Mouse (Mus musculus) lung, embryonic 16.5 days (tissue): Measurements from ENCODE around the gene Dyrk1b. TPM values are rescaled to one million over a fixed set of nuclear protein-coding genes. Genes with fewer than 3 reads are reported as not detected.

Experiments
- ATAC-seq: fragments of 200-750 bp; cut with Nextera tagmentation; 2 replicates; pipeline ENCODE4 v1.8.0; 2017; ENCODE audit warnings: low read depth, mild to moderate bottlenecking, moderate library complexity
- H3K27ac ChIP-seq: fragments of 300-500 bp; sonication (generic); 2 replicates; pipeline ENCODE4 v1.5.1; 2014; ENCODE audit warnings: mild to moderate bottlenecking, control low read depth, low read length
- H3K27me3 ChIP-seq: fragments of 300-500 bp; sonication (generic); 2 replicates; pipeline ENCODE4 v1.6.1; 2014; ENCODE audit warnings: low read depth, low read length, mixed read lengths; ENCODE audit not compliant: control insufficient read depth, insufficient read depth
- H3K36me3 ChIP-seq: fragments of 300-500 bp; sonication (generic); 2 replicates; pipeline ENCODE4 v1.6.1; 2014; ENCODE audit warnings: low read length; ENCODE audit not compliant: control insufficient read depth, insufficient read depth
- H3K4me1 ChIP-seq: fragments of 300-500 bp; sonication (generic); replicated peaks from 2 replicates; pipeline ENCODE4 v1.6.1; 2014; ENCODE audit warnings: low read length, mixed read lengths; ENCODE audit not compliant: control insufficient read depth, insufficient read depth
- H3K4me2 ChIP-seq: fragments of 300-500 bp; sonication (generic); 2 replicates; pipeline ENCODE4 v1.6.1; 2014; ENCODE audit warnings: low read depth, low read length, control low read depth
- H3K4me3 ChIP-seq: fragments of 300-500 bp; sonication (generic); 2 replicates; pipeline ENCODE4 v1.5.1; 2014; ENCODE audit warnings: mild to moderate bottlenecking, low read length, control low read depth
- H3K9ac ChIP-seq: fragments of 300-500 bp; sonication (generic); 2 replicates; pipeline ENCODE4 v1.6.1; 2014; ENCODE audit warnings: low read length, control low read depth
- H3K9me3 ChIP-seq: fragments of 300-500 bp; sonication (generic); 2 replicates; pipeline ENCODE4 v1.6.1; 2016; ENCODE audit warnings: low read length; ENCODE audit not compliant: control insufficient read depth
- WGBS: fragments of 180-500 bp; shearing (Covaris S2); extraction: QIAGEN DNeasy Blood & Tissue Kit; methylation state at CpG from one replicate; pipeline ENCODE4 v1.1.7; 2014; 5-methylcytosine and 5-hydroxymethylcytosine counted together
- polyA plus RNA-seq: library from polyadenylated mRNA; unstranded; fragments of >200 nt; fragmentation: Nextera tagmentation; extraction: Ambion mirVana; gene quantifications from 2 replicates; pipeline ENCODE4 v1.2.1, GENCODE M21; 2015

The Dyrk1b gene
- polyA plus RNA-seq, 1 experiment from 2014 or later, result 12.3 TPM

DNA sequence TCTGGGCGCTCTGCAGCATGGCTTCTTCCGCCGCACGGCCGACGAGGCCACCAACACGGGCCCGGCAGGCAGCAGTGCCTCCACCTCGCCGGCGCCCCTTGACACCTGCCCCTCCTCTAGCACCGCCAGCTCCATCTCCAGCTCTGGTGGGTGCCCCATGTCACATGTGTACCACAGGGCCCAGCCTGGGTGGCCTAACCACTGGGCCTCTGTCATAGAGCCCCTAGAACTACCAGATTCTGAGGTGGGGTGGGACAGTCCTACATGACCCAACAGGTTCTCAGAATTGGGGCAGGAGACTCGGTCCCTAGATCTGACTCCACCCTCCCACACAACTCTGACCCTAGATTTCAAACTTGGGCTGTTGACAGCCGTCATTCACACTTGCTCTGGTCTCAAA is 6.6 kb downstream of the Dyrk1b start:
- H3K4me1 ChIP-seq, result peaks cover 2% of the 10 kb centered on the region
- no peak overlapping the region for H3K4me3 ChIP-seq
- no peaks in the 10 kb centered on the region for H3K9me3 ChIP-seq
- H3K4me2 ChIP-seq, result no peak overlapping the region
- H3K9ac ChIP-seq, result no peak overlapping the region
- H3K36me3 ChIP-seq, result peaks cover 73% of the 10 kb centered on the region
- no peak overlapping the region for H3K27ac ChIP-seq
- no peak for ATAC-seq
- H3K27me3 ChIP-seq, result no peaks in the 10 kb centered on the region
- 89% methylated on average over 14 of the region's 14 CpGs for WGBS

DNA sequence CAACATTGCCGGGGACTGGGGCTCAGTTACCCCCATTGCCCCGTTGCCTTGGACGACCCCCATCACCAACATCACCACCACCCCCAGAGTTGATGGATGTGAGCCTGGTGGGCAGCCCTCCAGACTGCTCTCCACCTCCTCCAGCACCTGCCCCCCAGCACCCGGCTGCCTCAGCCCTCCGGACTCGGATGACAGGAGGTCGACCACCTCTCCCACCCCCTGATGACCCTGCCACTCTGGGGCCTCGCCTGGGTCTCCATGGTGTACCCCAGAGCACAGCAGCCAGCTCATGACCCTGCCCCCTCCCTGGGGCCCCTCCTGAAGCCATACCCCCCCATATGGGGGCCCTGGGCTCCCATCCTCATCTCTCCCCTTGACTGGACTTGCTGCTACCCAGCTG is 7.4 kb downstream of the Dyrk1b start:
- Histone ChIP-seq H3K9me3 (no peaks in the 10 kb centered on the region), H3K4me1 (no peaks in the 10 kb centered on the region), H3K36me3 (peaks cover 73% of the 10 kb centered on the region), H3K27me3 (no peaks in the 10 kb centered on the region), H3K27ac (no peak overlapping the region), H3K9ac (no peak overlapping the region), H3K4me3 (no peak overlapping the region), H3K4me2 (no peak overlapping the region)
- no peak for ATAC-seq
- WGBS, result 88% methylated on average over 8 of the region's 8 CpGs

- Histone ChIP-seq H3K9me3 (no peaks in the 10 kb centered on the region), H3K4me1 (no peaks in the 10 kb centered on the region), H3K27me3 (no peaks in the 10 kb centered on the region), H3K36me3 (peaks cover 33% of the 10 kb centered on the region), H3K9ac (no peak overlapping the region), H3K4me2 (no peak overlapping the region), H3K4me3 (no peak overlapping the region), H3K27ac (no peak overlapping the region)
- ATAC-seq, result no peak
- 86% methylated on average over 3 of the region's 3 CpGs for WGBS
Observed at GRCm38 (mm10) chr7:28191489-28191888, 12.2 kb downstream of the Dyrk1b start.

GRCm38 (mm10) chr7:28191903-28192302 is 12.6 kb downstream of the Dyrk1b start:
- Histone ChIP-seq H3K27ac (no peak overlapping the region), H3K9me3 (no peaks in the 10 kb centered on the region), H3K9ac (no peak overlapping the region), H3K4me1 (no peaks in the 10 kb centered on the region), H3K4me3 (no peak overlapping the region), H3K27me3 (no peaks in the 10 kb centered on the region), H3K36me3 (peaks cover 33% of the 10 kb centered on the region), H3K4me2 (no peak overlapping the region)
- WGBS, result 95% methylated on average over 1 of the region's 1 CpGs
- ATAC-seq, result no peak

- Histone ChIP-seq H3K36me3 (peaks cover 17% of the 10 kb centered on the region), H3K27ac (no peak overlapping the region)
Observed at GRCm38 (mm10) chr7:28195414-28196098, 16.3 kb downstream of the Dyrk1b start.

DNA sequence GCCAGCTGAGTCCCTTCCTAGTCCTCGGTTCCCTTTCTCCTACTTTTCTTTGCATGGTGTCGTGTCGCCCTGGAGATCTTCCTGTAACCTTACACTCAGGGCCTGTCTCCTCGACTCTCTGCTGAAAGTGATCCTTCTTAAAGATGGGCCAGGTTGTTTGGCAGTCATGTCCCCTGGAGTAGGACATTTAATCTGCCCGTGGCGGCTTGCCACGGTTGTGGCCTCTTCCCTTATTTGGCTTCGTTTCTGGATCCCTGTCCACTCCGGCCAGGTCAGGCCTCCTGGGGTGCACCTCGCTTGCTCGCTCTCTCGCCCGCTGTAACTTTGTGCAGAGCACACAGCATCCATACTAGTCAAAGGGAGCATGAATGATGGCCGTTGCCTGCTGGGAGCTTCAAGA is 17.3 kb downstream of the Dyrk1b start:
- H3K9me3 ChIP-seq, result no peaks in the 10 kb centered on the region
- H3K9ac ChIP-seq, result no peak overlapping the region
- H3K4me2 ChIP-seq, result no peak overlapping the region
- no peak overlapping the region for H3K27ac ChIP-seq
- no peaks in the 10 kb centered on the region for H3K27me3 ChIP-seq
- WGBS, result 70% methylated on average over 14 of the region's 14 CpGs
- H3K4me1 ChIP-seq, result no peaks in the 10 kb centered on the region
- H3K4me3 ChIP-seq, result no peak overlapping the region
- H3K36me3 ChIP-seq, result peaks cover 10% of the 10 kb centered on the region
- no peak for ATAC-seq

More at GRCm38 (mm10) chr7:28195414-28196098, 16.3 kb downstream of the Dyrk1b start:
- no peak overlapping the region for H3K4me2 ChIP-seq
- H3K9ac ChIP-seq, result no peak overlapping the region
- 85% methylated on average over 5 of the region's 5 CpGs for WGBS
- no peaks in the 10 kb centered on the region for H3K27me3 ChIP-seq
- H3K4me3 ChIP-seq, result no peak overlapping the region
- no peaks in the 10 kb centered on the region for H3K9me3 ChIP-seq
- ATAC-seq, result no peak
- H3K4me1 ChIP-seq, result no peaks in the 10 kb centered on the region

DNA sequence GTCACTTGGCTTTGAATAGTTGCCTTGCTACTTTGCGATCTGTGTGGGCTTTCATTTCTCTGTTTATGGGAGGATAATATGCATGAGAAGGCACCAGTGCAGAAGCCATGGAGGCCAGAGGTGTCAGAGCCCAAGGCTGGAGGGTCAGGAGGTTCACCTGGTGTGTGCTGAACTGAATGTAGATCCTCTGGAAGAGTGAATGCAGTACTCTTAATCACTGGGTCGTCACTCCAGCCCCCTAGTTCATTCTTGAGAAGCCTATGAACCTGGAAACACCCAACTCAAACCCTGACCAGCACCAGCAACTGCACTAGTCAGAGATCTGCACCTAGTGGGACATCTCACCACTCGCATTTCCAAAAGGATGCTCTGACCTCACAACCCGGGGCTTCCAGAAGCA is 19.8 kb downstream of the Dyrk1b start:
- Histone ChIP-seq H3K9ac (no peak overlapping the region), H3K9me3 (no peaks in the 10 kb centered on the region), H3K36me3 (peaks cover 8% of the 10 kb centered on the region), H3K4me1 (no peaks in the 10 kb centered on the region), H3K27me3 (no peaks in the 10 kb centered on the region), H3K27ac (no peak overlapping the region), H3K4me2 (no peak overlapping the region), H3K4me3 (no peak overlapping the region)
- ATAC-seq, result no peak
- WGBS, result 68% methylated on average over 4 of the region's 4 CpGs

GRCm38 (mm10) chr7:28203207-28204108 is 24.2 kb downstream of the Dyrk1b start:
- Histone ChIP-seq H3K27ac (no peak overlapping the region), H3K4me3 (no peak overlapping the region), H3K9me3 (no peaks in the 10 kb centered on the region), H3K36me3 (no peaks in the 10 kb centered on the region), H3K4me2 (no peak overlapping the region), H3K27me3 (no peaks in the 10 kb centered on the region), H3K4me1 (no peaks in the 10 kb centered on the region), H3K9ac (no peak overlapping the region)
- WGBS, result 39% methylated on average over 16 of the region's 19 CpGs
- ATAC-seq, result peak; percentile 5; the same call in 1 of the 2 replicates

GRCm38 (mm10) chr7:28206044-28206600 is 26.9 kb downstream of the Dyrk1b start:
- Histone ChIP-seq H3K9ac (no peak overlapping the region), H3K36me3 (no peaks in the 10 kb centered on the region), H3K27me3 (no peaks in the 10 kb centered on the region), H3K9me3 (no peaks in the 10 kb centered on the region), H3K4me3 (no peak overlapping the region), H3K4me2 (no peak overlapping the region), H3K27ac (no peak overlapping the region), H3K4me1 (no peaks in the 10 kb centered on the region)
- 67% methylated on average over 4 of the region's 4 CpGs for WGBS
- ATAC-seq, result no peak
